Mouse (Mus musculus): ENCODE data around the gene Bmx. TPM values are rescaled to one million over a fixed set of nuclear protein-coding genes. Genes with fewer than 3 reads are reported as not detected.
A peak's percentile ranks its signal among the peaks of the same experiment; 100 is the strongest.

The Bmx gene
- polyA plus RNA-seq, 1 experiment from 2014 or later = 0.12 TPM

DNA sequence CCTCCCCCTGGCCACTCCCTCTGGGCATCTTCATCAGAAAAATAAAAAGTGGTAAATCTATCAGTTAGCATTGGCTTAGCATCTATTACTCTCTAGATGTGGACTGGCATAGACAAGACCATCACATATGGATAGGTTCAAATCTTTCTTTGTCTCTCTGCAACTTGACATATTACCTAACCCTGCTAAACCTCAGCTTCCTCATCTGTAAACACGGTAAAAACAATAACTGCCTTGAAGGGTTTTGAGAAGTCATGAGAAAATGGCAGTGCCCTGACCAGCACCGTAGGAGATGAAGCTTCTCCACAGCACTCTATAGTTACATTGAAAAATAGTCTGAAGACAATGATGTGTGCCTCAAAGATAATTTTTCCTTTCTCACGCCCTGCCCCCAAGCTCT lies 1.5 kb downstream of the Bmx start:
- ATAC-seq (ENCODE audit: low FRiP score) = no peak
- no peak overlapping the region for H3K27ac ChIP-seq (replicated peaks)
- H3K36me3 ChIP-seq = no peaks in the 10 kb centered on the region
- H3K27me3 ChIP-seq (replicated peaks) = peaks cover 5% of the 10 kb centered on the region; the same call in 1 of the 2 replicates
- no peak overlapping the region for H3K4me2 ChIP-seq
- no peak overlapping the region for H3K9ac ChIP-seq (replicated peaks)
- H3K4me1 ChIP-seq = 0 out of 2 replicates have a peak, but pooled peaks cover 3% of the 10 kb centered on the region
- H3K4me3 ChIP-seq (replicated peaks) = no peak overlapping the region
- WGBS = 85% methylated on average over 3 of the region's 3 CpGs
- H3K9me3 ChIP-seq (replicated peaks) = no peaks in the 10 kb centered on the region

GRCm38 (mm10) chrX:164246722-164247121 lies 11.3 kb downstream of the Bmx start:
- Histone ChIP-seq H3K36me3 (no peaks in the 10 kb centered on the region), H3K9ac (replicated peaks) (no peak overlapping the region), H3K27ac (replicated peaks) (no peak overlapping the region), H3K27me3 (replicated peaks) (peaks cover 3% of the 10 kb centered on the region; the same call in 1 of the 2 replicates), H3K4me2 (no peak overlapping the region), H3K9me3 (replicated peaks) (no peaks in the 10 kb centered on the region), H3K4me3 (replicated peaks) (no peak overlapping the region), H3K4me1 (no peaks in the 10 kb centered on the region)
- 68% methylated on average over 2 of the region's 2 CpGs for WGBS
- ATAC-seq (ENCODE audit: low FRiP score) = no peak

DNA sequence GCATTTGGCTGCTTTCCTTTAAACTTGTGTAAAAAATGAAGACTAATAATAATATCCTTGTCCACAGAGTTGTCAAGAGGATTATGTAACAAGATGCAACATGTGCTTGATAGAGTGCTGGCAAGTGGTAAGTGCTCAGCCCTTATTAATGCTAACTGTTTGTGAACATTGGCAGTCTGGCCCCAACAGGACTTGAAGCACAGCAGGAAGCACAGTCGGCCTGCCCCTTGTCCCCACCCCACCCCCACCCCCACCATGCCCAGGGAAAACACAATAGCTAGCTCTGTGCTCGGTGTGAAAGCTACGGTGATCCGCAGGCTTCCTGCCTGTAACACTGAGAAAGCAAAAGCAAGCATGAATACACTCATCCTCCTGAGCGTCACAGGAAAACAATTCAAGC lies 12.3 kb downstream of the Bmx start:
- no peak overlapping the region; the same call in 1 of the 2 replicates for H3K4me2 ChIP-seq
- no peaks in the 10 kb centered on the region for H3K9me3 ChIP-seq (replicated peaks)
- WGBS = 25% methylated on average over 5 of the region's 5 CpGs
- no peaks in the 10 kb centered on the region for H3K4me1 ChIP-seq
- ATAC-seq (ENCODE audit: low FRiP score) = no peak
- no peak overlapping the region for H3K4me3 ChIP-seq (replicated peaks)
- H3K27me3 ChIP-seq (replicated peaks) = peaks cover 3% of the 10 kb centered on the region; the same call in 1 of the 2 replicates
- H3K27ac ChIP-seq (replicated peaks) = no peak overlapping the region
- H3K36me3 ChIP-seq = no peaks in the 10 kb centered on the region
- H3K9ac ChIP-seq (replicated peaks) = no peak overlapping the region

GRCm38 (mm10) chrX:164233380-164233779 lies 24.6 kb downstream of the Bmx start:
- Histone ChIP-seq H3K4me2 (no peak overlapping the region), H3K27me3 (replicated peaks) (no peaks in the 10 kb centered on the region; the same call in 1 of the 2 replicates), H3K27ac (replicated peaks) (no peak overlapping the region), H3K9me3 (replicated peaks) (no peaks in the 10 kb centered on the region), H3K4me3 (replicated peaks) (no peak overlapping the region), H3K9ac (replicated peaks) (no peak overlapping the region), H3K36me3 (no peaks in the 10 kb centered on the region), H3K4me1 (no peaks in the 10 kb centered on the region)
- no peak for ATAC-seq (ENCODE audit: low FRiP score)
- WGBS = 60% methylated on average over 8 of the region's 8 CpGs

- H3K27ac ChIP-seq (replicated peaks) = no peak overlapping the region
Measured at GRCm38 (mm10) chrX:164221989-164222388, 36.0 kb downstream of the Bmx start.

DNA sequence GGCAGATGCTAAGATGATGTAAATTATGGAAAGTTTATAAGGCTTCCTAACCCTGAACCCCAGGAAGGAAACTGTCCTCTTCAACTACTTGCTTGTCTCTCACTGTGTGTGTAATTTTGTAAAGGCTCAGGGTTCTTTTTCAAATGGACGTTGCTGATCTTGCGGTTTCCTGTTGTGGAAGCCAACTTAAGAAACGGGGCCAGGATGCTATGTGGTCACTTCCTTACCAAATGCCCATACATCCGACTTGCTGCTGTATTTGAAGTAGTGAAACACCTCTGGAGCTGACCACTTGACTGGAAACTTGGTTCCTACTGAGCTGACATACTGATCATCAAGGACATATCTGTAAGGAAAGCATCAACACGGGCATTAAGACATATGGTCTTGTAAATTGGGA lies 57.4 kb downstream of the Bmx start:
- Histone ChIP-seq H3K27ac (replicated peaks) (no peak overlapping the region), H3K4me2 (no peak overlapping the region), H3K9ac (replicated peaks) (no peak overlapping the region), H3K4me3 (replicated peaks) (no peak overlapping the region), H3K4me1 (no peaks in the 10 kb centered on the region), H3K9me3 (replicated peaks) (no peaks in the 10 kb centered on the region), H3K27me3 (replicated peaks) (no peaks in the 10 kb centered on the region), H3K36me3 (no peaks in the 10 kb centered on the region)
- ATAC-seq (ENCODE audit: low FRiP score) = no peak
- 76% methylated on average over 5 of the region's 5 CpGs for WGBS

More at GRCm38 (mm10) chrX:164221989-164222388, 36.0 kb downstream of the Bmx start:
- no peaks in the 10 kb centered on the region for H3K9me3 ChIP-seq (replicated peaks)
- H3K4me2 ChIP-seq = no peak overlapping the region
- no peak overlapping the region for H3K9ac ChIP-seq (replicated peaks)
- no peaks in the 10 kb centered on the region for H3K36me3 ChIP-seq
- no peaks in the 10 kb centered on the region for H3K27me3 ChIP-seq (replicated peaks)
- ATAC-seq (ENCODE audit: low FRiP score) = no peak
- H3K4me3 ChIP-seq (replicated peaks) = no peak overlapping the region
- no peaks in the 10 kb centered on the region for H3K4me1 ChIP-seq
- 63% methylated on average over 2 of the region's 2 CpGs for WGBS

DNA sequence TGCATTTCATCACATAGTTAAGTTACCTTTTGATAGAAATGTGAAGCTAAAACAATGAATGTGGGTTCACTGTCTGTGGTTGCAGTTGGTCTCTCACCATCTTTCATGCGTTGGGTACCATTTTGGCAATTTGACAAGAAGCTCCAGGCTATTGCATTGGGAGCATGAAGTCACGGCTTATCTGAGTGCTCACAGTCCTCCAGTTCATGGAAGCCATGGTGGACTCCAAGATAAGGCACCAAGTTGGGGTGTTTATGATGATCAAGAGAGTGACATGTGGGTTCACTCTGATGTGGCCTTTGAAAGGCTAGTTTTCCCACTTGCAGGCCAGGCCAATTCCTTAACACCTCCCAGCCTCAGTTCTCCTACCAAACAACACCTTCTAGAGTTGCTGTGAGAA lies 60.3 kb downstream of the Bmx start:
- H3K36me3 ChIP-seq = no peaks in the 10 kb centered on the region
- no peak overlapping the region for H3K4me2 ChIP-seq
- 96% methylated on average over 2 of the region's 2 CpGs for WGBS
- H3K4me1 ChIP-seq = no peaks in the 10 kb centered on the region
- no peak overlapping the region for H3K9ac ChIP-seq (replicated peaks)
- H3K27ac ChIP-seq (replicated peaks) = no peak overlapping the region
- H3K4me3 ChIP-seq (replicated peaks) = no peak overlapping the region
- H3K9me3 ChIP-seq (replicated peaks) = no peaks in the 10 kb centered on the region
- no peak for ATAC-seq (ENCODE audit: low FRiP score)
- H3K27me3 ChIP-seq (replicated peaks) = no peaks in the 10 kb centered on the region

- Histone ChIP-seq H3K36me3 (no peaks in the 10 kb centered on the region), H3K9me3 (replicated peaks) (no peaks in the 10 kb centered on the region), H3K27me3 (replicated peaks) (peaks cover 2% of the 10 kb centered on the region; the same call in 1 of the 2 replicates), H3K4me3 (replicated peaks) (no peak overlapping the region), H3K27ac (replicated peaks) (no peak overlapping the region), H3K4me2 (no peak overlapping the region), H3K9ac (replicated peaks) (no peak overlapping the region), H3K4me1 (no peaks in the 10 kb centered on the region)
- no peak for ATAC-seq (ENCODE audit: low FRiP score)
Measured at GRCm38 (mm10) chrX:164189880-164190279, 68.1 kb downstream of the Bmx start.

GRCm38 (mm10) chrX:164183844-164184243 lies 74.1 kb downstream of the Bmx start:
- Histone ChIP-seq H3K27me3 (replicated peaks) (no peaks in the 10 kb centered on the region; the same call in 1 of the 2 replicates), H3K4me1 (no peaks in the 10 kb centered on the region), H3K27ac (replicated peaks) (no peak overlapping the region), H3K4me2 (no peak overlapping the region), H3K36me3 (no peaks in the 10 kb centered on the region), H3K4me3 (replicated peaks) (no peak overlapping the region), H3K9ac (replicated peaks) (no peak overlapping the region), H3K9me3 (replicated peaks) (no peaks in the 10 kb centered on the region)
- WGBS = 45% methylated on average over 3 of the region's 3 CpGs
- ATAC-seq (ENCODE audit: low FRiP score) = no peak

- 11% methylated on average over 3 of the region's 3 CpGs for WGBS
- no peak overlapping the region for H3K4me2 ChIP-seq
- ATAC-seq (ENCODE audit: low FRiP score) = peak; percentile 63; the same call in 1 of the 2 replicates
Measured at GRCm38 (mm10) chrX:164179746-164180145, 78.2 kb downstream of the Bmx start.

GRCm38 (mm10) chrX:164178856-164179255 lies 79.1 kb downstream of the Bmx start:
- Histone ChIP-seq H3K4me2 (no peak overlapping the region), H3K36me3 (no peaks in the 10 kb centered on the region), H3K4me3 (replicated peaks) (no peak overlapping the region), H3K9ac (replicated peaks) (no peak overlapping the region), H3K9me3 (replicated peaks) (no peaks in the 10 kb centered on the region), H3K27me3 (replicated peaks) (peaks cover 2% of the 10 kb centered on the region; the same call in 1 of the 2 replicates), H3K4me1 (no peaks in the 10 kb centered on the region), H3K27ac (replicated peaks) (no peak overlapping the region)
- 90% methylated on average over 2 of the region's 2 CpGs for WGBS
- ATAC-seq (ENCODE audit: low FRiP score) = no peak

More at GRCm38 (mm10) chrX:164179746-164180145, 78.2 kb downstream of the Bmx start:
- no peak overlapping the region for H3K4me3 ChIP-seq (replicated peaks)
- H3K9ac ChIP-seq (replicated peaks) = no peak overlapping the region
- H3K36me3 ChIP-seq = no peaks in the 10 kb centered on the region
- no peaks in the 10 kb centered on the region; the same call in 1 of the 2 replicates for H3K27me3 ChIP-seq (replicated peaks)
- no peaks in the 10 kb centered on the region for H3K4me1 ChIP-seq
- no peak overlapping the region for H3K27ac ChIP-seq (replicated peaks)
- H3K9me3 ChIP-seq (replicated peaks) = no peaks in the 10 kb centered on the region

- H3K4me1 ChIP-seq = no peaks in the 10 kb centered on the region
- no peaks in the 10 kb centered on the region for H3K36me3 ChIP-seq
- no peak overlapping the region for H3K27ac ChIP-seq (replicated peaks)
- no peak overlapping the region for H3K4me3 ChIP-seq (replicated peaks)
- no peak for ATAC-seq (ENCODE audit: low FRiP score)
- WGBS = 53% methylated on average over 2 of the region's 2 CpGs
- no peak overlapping the region for H3K9ac ChIP-seq (replicated peaks)
- H3K27me3 ChIP-seq (replicated peaks) = 0 out of 2 replicates have a peak, but pooled peaks cover 2% of the 10 kb centered on the region
- H3K4me2 ChIP-seq = no peak overlapping the region
- no peaks in the 10 kb centered on the region for H3K9me3 ChIP-seq (replicated peaks)
Measured at GRCm38 (mm10) chrX:164175780-164176179, 82.2 kb downstream of the Bmx start.
